Mouse (Mus musculus): ENCODE data around the gene Ewsr1. TPM values are rescaled to one million over a fixed set of nuclear protein-coding genes. Genes with fewer than 3 reads are reported as not detected.

Gene Ewsr1
- polyA plus RNA-seq (2014; fragmentation: Nextera tagmentation; extraction: Ambion mirVana), result 437 and 443 TPM in 2 replicates

GRCm38 (mm10) chr11:5098736-5099542 lies at the start of gene Ewsr1, which contains the start of gene Rhbdd3:
TSS of gene Ewsr1 (minus strand) at chr11:5099266.
TSS of gene Rhbdd3 (plus strand) at chr11:5098926.
- WGBS, result under 1% methylated on average over 92 of the region's 92 CpGs
- Histone ChIP-seq H3K9ac (replicated peaks; ENCODE audit: low read length) (peak within 1 kb of the TSS; percentile 97), H3K9me3 (replicated peaks; ENCODE audit: control insufficient read depth, low read length) (no peaks in the 10 kb centered on the region), H3K4me3 (ENCODE audit: low read depth, low read length) (peak within 1 kb of the TSS; percentile 99), H3K36me3 (replicated peaks; ENCODE audit: control insufficient read depth, insufficient read depth, low read depth, low read length) (no peaks in the 10 kb centered on the region), H3K4me1 (ENCODE audit: control insufficient read depth, insufficient read depth, low read length) (no peaks in the 10 kb centered on the region), H3K27me3 (ENCODE audit: control insufficient read depth, insufficient read depth, low read length) (no peaks in the 10 kb centered on the region), H3K27ac (replicated peaks; ENCODE audit: low read depth, low read length) (peak within 1 kb of the TSS; percentile 96), H3K4me2 (ENCODE audit: low read depth, low read length) (peak within 1 kb of the TSS; percentile 86)
- ATAC-seq (replicated peaks; ENCODE audit: insufficient number of reproducible peaks, low FRiP score, low TSS enrichment, low read depth) (peak; percentile 82), DNase-seq (ENCODE audit: low spot score) (peak; percentile 95)

- 46% methylated on average over 3 of the region's 3 CpGs for WGBS
Measured at GRCm38 (mm10) chr11:5145600-5145999, 46.5 kb upstream of the Ewsr1 start.

GRCm38 (mm10) chr11:5141965-5142364 lies 42.9 kb upstream of the Ewsr1 start:
- WGBS, result 93% methylated on average over 2 of the region's 2 CpGs
- H3K4me3 ChIP-seq (ENCODE audit: low read depth, low read length), result no peak overlapping the region
- no peaks in the 10 kb centered on the region for H3K36me3 ChIP-seq (replicated peaks; ENCODE audit: control insufficient read depth, insufficient read depth, low read depth, low read length)
- DNase-seq (ENCODE audit: low spot score), result no peak
- no peaks in the 10 kb centered on the region for H3K9me3 ChIP-seq (replicated peaks; ENCODE audit: control insufficient read depth, low read length)
- ATAC-seq (replicated peaks; ENCODE audit: insufficient number of reproducible peaks, low FRiP score, low TSS enrichment, low read depth), result no peak
- no peaks in the 10 kb centered on the region for H3K4me1 ChIP-seq (ENCODE audit: control insufficient read depth, insufficient read depth, low read length)
- H3K9ac ChIP-seq (replicated peaks; ENCODE audit: low read length), result no peak overlapping the region
- H3K27me3 ChIP-seq (ENCODE audit: control insufficient read depth, insufficient read depth, low read length), result no peaks in the 10 kb centered on the region
- no peak overlapping the region for H3K27ac ChIP-seq (replicated peaks; ENCODE audit: low read depth, low read length)
- H3K4me2 ChIP-seq (ENCODE audit: low read depth, low read length), result no peak overlapping the region

More at GRCm38 (mm10) chr11:5145600-5145999, 46.5 kb upstream of the Ewsr1 start:
- no peak overlapping the region for H3K4me2 ChIP-seq (ENCODE audit: low read depth, low read length)
- DNase-seq (ENCODE audit: low spot score), result no peak
- no peaks in the 10 kb centered on the region for H3K36me3 ChIP-seq (replicated peaks; ENCODE audit: control insufficient read depth, insufficient read depth, low read depth, low read length)
- H3K27me3 ChIP-seq (ENCODE audit: control insufficient read depth, insufficient read depth, low read length), result no peaks in the 10 kb centered on the region
- no peak overlapping the region for H3K9ac ChIP-seq (replicated peaks; ENCODE audit: low read length)
- no peaks in the 10 kb centered on the region for H3K9me3 ChIP-seq (replicated peaks; ENCODE audit: control insufficient read depth, low read length)
- no peaks in the 10 kb centered on the region for H3K4me1 ChIP-seq (ENCODE audit: control insufficient read depth, insufficient read depth, low read length)
- no peak overlapping the region for H3K4me3 ChIP-seq (ENCODE audit: low read depth, low read length)
- no peak overlapping the region for H3K27ac ChIP-seq (replicated peaks; ENCODE audit: low read depth, low read length)
- no peak for ATAC-seq (replicated peaks; ENCODE audit: insufficient number of reproducible peaks, low FRiP score, low TSS enrichment, low read depth)

- no peaks in the 10 kb centered on the region for H3K36me3 ChIP-seq (replicated peaks; ENCODE audit: control insufficient read depth, insufficient read depth, low read depth, low read length)
- no peaks in the 10 kb centered on the region for H3K4me1 ChIP-seq (ENCODE audit: control insufficient read depth, insufficient read depth, low read length)
- WGBS, result 75% methylated on average over 5 of the region's 5 CpGs
- DNase-seq (ENCODE audit: low spot score) (no peak), ATAC-seq (replicated peaks; ENCODE audit: insufficient number of reproducible peaks, low FRiP score, low TSS enrichment, low read depth) (no peak)
- no peak overlapping the region for H3K27ac ChIP-seq (replicated peaks; ENCODE audit: low read depth, low read length)
- H3K27me3 ChIP-seq (ENCODE audit: control insufficient read depth, insufficient read depth, low read length), result no peaks in the 10 kb centered on the region
- H3K9ac ChIP-seq (replicated peaks; ENCODE audit: low read length), result no peak overlapping the region
- no peak overlapping the region for H3K4me2 ChIP-seq (ENCODE audit: low read depth, low read length)
- no peak overlapping the region for H3K4me3 ChIP-seq (ENCODE audit: low read depth, low read length)
- no peaks in the 10 kb centered on the region for H3K9me3 ChIP-seq (replicated peaks; ENCODE audit: control insufficient read depth, low read length)
Measured at GRCm38 (mm10) chr11:5141252-5141651, 42.2 kb upstream of the Ewsr1 start.

- Histone ChIP-seq H3K4me3 (ENCODE audit: low read depth, low read length) (no peak overlapping the region), H3K9ac (replicated peaks; ENCODE audit: low read length) (no peak overlapping the region), H3K36me3 (replicated peaks; ENCODE audit: control insufficient read depth, insufficient read depth, low read depth, low read length) (no peaks in the 10 kb centered on the region), H3K27ac (replicated peaks; ENCODE audit: low read depth, low read length) (no peak overlapping the region), H3K27me3 (ENCODE audit: control insufficient read depth, insufficient read depth, low read length) (no peaks in the 10 kb centered on the region), H3K4me1 (ENCODE audit: control insufficient read depth, insufficient read depth, low read length) (no peaks in the 10 kb centered on the region), H3K9me3 (replicated peaks; ENCODE audit: control insufficient read depth, low read length) (no peaks in the 10 kb centered on the region), H3K4me2 (ENCODE audit: low read depth, low read length) (no peak overlapping the region)
- no peak for DNase-seq (ENCODE audit: low spot score)
- ATAC-seq (replicated peaks; ENCODE audit: insufficient number of reproducible peaks, low FRiP score, low TSS enrichment, low read depth), result no peak
- WGBS, result 69% methylated on average over 8 of the region's 8 CpGs
Measured at GRCm38 (mm10) chr11:5140619-5141018, 41.6 kb upstream of the Ewsr1 start.

- Histone ChIP-seq H3K9ac (replicated peaks; ENCODE audit: low read length) (no peak overlapping the region), H3K36me3 (replicated peaks; ENCODE audit: control insufficient read depth, insufficient read depth, low read depth, low read length) (no peaks in the 10 kb centered on the region), H3K27me3 (ENCODE audit: control insufficient read depth, insufficient read depth, low read length) (no peaks in the 10 kb centered on the region), H3K4me1 (ENCODE audit: control insufficient read depth, insufficient read depth, low read length) (no peaks in the 10 kb centered on the region), H3K9me3 (replicated peaks; ENCODE audit: control insufficient read depth, low read length) (no peaks in the 10 kb centered on the region), H3K4me3 (ENCODE audit: low read depth, low read length) (no peak overlapping the region), H3K4me2 (ENCODE audit: low read depth, low read length) (no peak overlapping the region), H3K27ac (replicated peaks; ENCODE audit: low read depth, low read length) (no peak overlapping the region)
- DNase-seq (ENCODE audit: low spot score) (no peak), ATAC-seq (replicated peaks; ENCODE audit: insufficient number of reproducible peaks, low FRiP score, low TSS enrichment, low read depth) (no peak)
- WGBS, result 57% methylated on average over 9 of the region's 9 CpGs
Measured at GRCm38 (mm10) chr11:5139372-5139771, 40.3 kb upstream of the Ewsr1 start.

GRCm38 (mm10) chr11:5138642-5139041 lies 39.6 kb upstream of the Ewsr1 start:
- Histone ChIP-seq H3K27me3 (ENCODE audit: control insufficient read depth, insufficient read depth, low read length) (no peaks in the 10 kb centered on the region), H3K9me3 (replicated peaks; ENCODE audit: control insufficient read depth, low read length) (no peaks in the 10 kb centered on the region), H3K9ac (replicated peaks; ENCODE audit: low read length) (no peak overlapping the region), H3K27ac (replicated peaks; ENCODE audit: low read depth, low read length) (no peak overlapping the region), H3K4me1 (ENCODE audit: control insufficient read depth, insufficient read depth, low read length) (no peaks in the 10 kb centered on the region), H3K36me3 (replicated peaks; ENCODE audit: control insufficient read depth, insufficient read depth, low read depth, low read length) (no peaks in the 10 kb centered on the region), H3K4me2 (ENCODE audit: low read depth, low read length) (no peak overlapping the region), H3K4me3 (ENCODE audit: low read depth, low read length) (no peak overlapping the region)
- no peak for ATAC-seq (replicated peaks; ENCODE audit: insufficient number of reproducible peaks, low FRiP score, low TSS enrichment, low read depth)
- no peak for DNase-seq (ENCODE audit: low spot score)
- 85% methylated on average over 2 of the region's 2 CpGs for WGBS

- no peaks in the 10 kb centered on the region for H3K36me3 ChIP-seq (replicated peaks; ENCODE audit: control insufficient read depth, insufficient read depth, low read depth, low read length)
- 74% methylated on average over 11 of the region's 11 CpGs for WGBS
Measured at GRCm38 (mm10) chr11:5135914-5136313, 36.8 kb upstream of the Ewsr1 start.

More at GRCm38 (mm10) chr11:5135914-5136313, 36.8 kb upstream of the Ewsr1 start:
- Histone ChIP-seq H3K9ac (replicated peaks; ENCODE audit: low read length) (no peak overlapping the region), H3K4me2 (ENCODE audit: low read depth, low read length) (no peak overlapping the region), H3K9me3 (replicated peaks; ENCODE audit: control insufficient read depth, low read length) (no peaks in the 10 kb centered on the region), H3K4me1 (ENCODE audit: control insufficient read depth, insufficient read depth, low read length) (no peaks in the 10 kb centered on the region), H3K27ac (replicated peaks; ENCODE audit: low read depth, low read length) (no peak overlapping the region), H3K27me3 (ENCODE audit: control insufficient read depth, insufficient read depth, low read length) (no peaks in the 10 kb centered on the region), H3K4me3 (ENCODE audit: low read depth, low read length) (no peak overlapping the region)
- ATAC-seq (replicated peaks; ENCODE audit: insufficient number of reproducible peaks, low FRiP score, low TSS enrichment, low read depth) (no peak), DNase-seq (ENCODE audit: low spot score) (no peak)

Measured in embryonic facial prominence, embryonic 11.5 days (tissue).